Mouse (Mus musculus) kidney, adult 2 months (tissue): ENCODE measurements around the gene Stpg3. TPM values are rescaled to one million over a fixed set of nuclear protein-coding genes. Genes with fewer than 3 reads are reported as not detected.
A peak's percentile ranks its signal among the peaks of the same experiment; 100 is the strongest.

ENCODE experiments used
- DNase-seq: peaks from one replicate; pipeline ENCODE4 v3.0.0; 2021
- H3K27ac ChIP-seq: fragments of 200-500 bp; 2 replicates; pipeline ENCODE4 v1.5.1; 2012; ENCODE audit warnings: low read depth, low read length, control low read depth, inconsistent platforms; ENCODE audit not compliant: insufficient read depth
- H3K27me3 ChIP-seq: fragments of 200-500 bp; replicated peaks from 2 replicates; pipeline ENCODE4 v1.6.1; 2012; ENCODE audit warnings: mild to moderate bottlenecking, moderate library complexity, low read length, inconsistent platforms; ENCODE audit not compliant: control insufficient read depth, insufficient read depth
- H3K36me3 ChIP-seq: fragments of 200-500 bp; 2 replicates; pipeline ENCODE4 v1.6.1; 2012; ENCODE audit warnings: mild to moderate bottlenecking, moderate library complexity, low read length, inconsistent platforms; ENCODE audit not compliant: control insufficient read depth, insufficient read depth
- H3K4me1 ChIP-seq: fragments of 200-500 bp; 2 replicates; pipeline ENCODE4 v1.6.1; 2011; ENCODE audit warnings: low read length; ENCODE audit not compliant: control insufficient read depth, insufficient read depth
- H3K4me3 ChIP-seq: fragments of 200-500 bp; 2 replicates; pipeline ENCODE4 v1.5.1; 2011; ENCODE audit warnings: mild to moderate bottlenecking, low read depth, low read length, control low read depth; ENCODE audit not compliant: insufficient read depth
- CTCF ChIP-seq: fragments of 200-500 bp; conservative IDR thresholded peaks from 2 replicates; pipeline ENCODE4 v1.5.1; 2011; ENCODE audit warnings: low read depth, mild to moderate bottlenecking, control low read depth, low read length, moderate library complexity, mixed read lengths; ENCODE audit not compliant: insufficient read depth, insufficient read length
- POLR2A ChIP-seq: fragments of 200-500 bp; IDR thresholded peaks from one replicate; pipeline ENCODE4 v1.6.1; 2011; ENCODE audit warnings: low read depth, low read length, control low read depth
- WGBS: fragments of 180-500 bp; shearing (Covaris S2); methylation state at CpG from one replicate; pipeline ENCODE4 v1.1.7; 2018; 5-methylcytosine and 5-hydroxymethylcytosine counted together
- polyA plus RNA-seq: library from polyadenylated mRNA; depleted of rRNA; stranded (reverse); fragments of >200 nt; gene quantifications from 2 replicates; pipeline ENCODE4 v1.2.3, GENCODE M21; 2012

The Stpg3 gene
- polyA plus RNA-seq, 1 experiment, result 0.42 TPM

- H3K4me3 ChIP-seq, result no peak overlapping the region
- peak; percentile 86 for DNase-seq
- H3K36me3 ChIP-seq, result no peaks in the 10 kb centered on the region
- 52% methylated on average over 5 of the region's 5 CpGs for whole genome bisulfite sequencing
- H3K27me3 ChIP-seq, result no peaks in the 10 kb centered on the region
- TF ChIP-seq CTCF, result no peak
- TF ChIP-seq POLR2A, result no peak
- H3K27ac ChIP-seq, result peak overlapping the region; percentile 54
- H3K4me1 ChIP-seq, result peaks cover 12% of the 10 kb centered on the region
Measured at GRCm38 (mm10) chr2:25234551-25235220, 20.2 kb upstream of the Stpg3 start.

- no peak for TF ChIP-seq CTCF
- peaks cover 12% of the 10 kb centered on the region for H3K4me1 ChIP-seq
Measured at GRCm38 (mm10) chr2:25234050-25234449, 19.6 kb upstream of the Stpg3 start, which contains the start of gene Slc34a3. Gene Slc34a3, minus strand, starts transcription at chr2:25234364.

GRCm38 (mm10) chr2:25233421-25233820 is 19.0 kb upstream of the Stpg3 start:
- Histone ChIP-seq H3K4me3 (peak overlapping the region; percentile 29), H3K27ac (peak overlapping the region; percentile 65)

More at GRCm38 (mm10) chr2:25234050-25234449, 19.6 kb upstream of the Stpg3 start, which contains the start of gene Slc34a3:
- Histone ChIP-seq H3K27me3 (no peaks in the 10 kb centered on the region), H3K4me3 (peak within 1 kb of the TSS; percentile 34), H3K27ac (peak within 1 kb of the TSS; percentile 65), H3K36me3 (no peaks in the 10 kb centered on the region)
- WGBS, result 44% methylated on average over 3 of the region's 3 CpGs
- peak; percentile 63 for DNase-seq

GRCm38 (mm10) chr2:25231038-25231437 is 16.6 kb upstream of the Stpg3 start:
- no peak for DNase-seq
- no peak for TF ChIP-seq CTCF
- no peak for TF ChIP-seq POLR2A
- WGBS, result 70% methylated on average over 12 of the region's 12 CpGs
- Histone ChIP-seq H3K27ac (no peak overlapping the region), H3K36me3 (no peaks in the 10 kb centered on the region), H3K4me1 (peaks cover 7% of the 10 kb centered on the region), H3K4me3 (no peak overlapping the region), H3K27me3 (no peaks in the 10 kb centered on the region)

More at GRCm38 (mm10) chr2:25233421-25233820, 19.0 kb upstream of the Stpg3 start:
- H3K27me3 ChIP-seq, result no peaks in the 10 kb centered on the region
- H3K4me1 ChIP-seq, result peaks cover 12% of the 10 kb centered on the region
- no peaks in the 10 kb centered on the region for H3K36me3 ChIP-seq
- DNase-seq, result no peak
- TF ChIP-seq POLR2A (no peak), CTCF (no peak)
- 62% methylated on average over 4 of the region's 4 CpGs for WGBS

GRCm38 (mm10) chr2:25230581-25230980 is 16.1 kb upstream of the Stpg3 start:
- Histone ChIP-seq H3K4me1 (peaks cover 2% of the 10 kb centered on the region; the same call in 1 of the 2 replicates), H3K36me3 (no peaks in the 10 kb centered on the region), H3K4me3 (no peak overlapping the region), H3K27ac (no peak overlapping the region), H3K27me3 (no peaks in the 10 kb centered on the region)
- DNase-seq, result no peak
- no peak for TF ChIP-seq POLR2A
- no peak for TF ChIP-seq CTCF
- WGBS, result 78% methylated on average over 7 of the region's 7 CpGs

GRCm38 (mm10) chr2:25229582-25229981 is 15.1 kb upstream of the Stpg3 start:
- TF ChIP-seq CTCF, result no peak
- Histone ChIP-seq H3K4me1 (no peaks in the 10 kb centered on the region; the same call in 1 of the 2 replicates), H3K27ac (no peak overlapping the region), H3K27me3 (no peaks in the 10 kb centered on the region), H3K4me3 (no peak overlapping the region), H3K36me3 (no peaks in the 10 kb centered on the region)
- no peak for DNase-seq
- 92% methylated on average over 5 of the region's 5 CpGs for WGBS

GRCm38 (mm10) chr2:25228995-25229530 is 14.6 kb upstream of the Stpg3 start:
- TF ChIP-seq CTCF, result no peak
- TF ChIP-seq POLR2A, result no peak
- 74% methylated on average over 6 of the region's 6 CpGs for WGBS
- H3K27me3 ChIP-seq, result no peaks in the 10 kb centered on the region
- no peaks in the 10 kb centered on the region for H3K36me3 ChIP-seq
- H3K4me1 ChIP-seq, result no peaks in the 10 kb centered on the region; the same call in 1 of the 2 replicates
- H3K27ac ChIP-seq, result no peak overlapping the region
- H3K4me3 ChIP-seq, result no peak overlapping the region
- DNase-seq, result no peak
